Mouse (Mus musculus) hindbrain, embryonic 14.5 days (tissue): Measurements from ENCODE around the gene 2310039H08Rik. TPM values are rescaled to one million over a fixed set of nuclear protein-coding genes. Genes with fewer than 3 reads are reported as not detected.
"Not testable (repeated sequence)": the region's sequence is repeated elsewhere in the genome, so short reads cannot be mapped to it uniquely, and the experiment has no call there.

Experiments
- ATAC-seq: fragments of 200-750 bp; cut with Nextera tagmentation; 2 replicates; pipeline ENCODE4 v1.8.0; 2017; ENCODE audit warnings: moderate number of reproducible peaks, mild to moderate bottlenecking, moderate TSS enrichment, moderate library complexity; ENCODE audit not compliant: low FRiP score
- DNase-seq: peaks from one replicate; pipeline ENCODE4 v3.0.0-alpha.2; 2015; ENCODE audit warnings: low spot score
- H3K27ac ChIP-seq: fragments of 300-500 bp; sonication (generic); 2 replicates; pipeline ENCODE4 v1.5.1; 2014; ENCODE audit warnings: mild to moderate bottlenecking, moderate library complexity
- H3K27me3 ChIP-seq: fragments of 300-500 bp; sonication (generic); 2 replicates; pipeline ENCODE4 v1.6.1; 2014; ENCODE audit warnings: mild to moderate bottlenecking, low read length, mixed read lengths; ENCODE audit not compliant: control insufficient read depth, insufficient read depth
- H3K36me3 ChIP-seq: fragments of 300-500 bp; sonication (generic); replicated peaks from 2 replicates; pipeline ENCODE4 v1.6.1; 2014; ENCODE audit not compliant: control insufficient read depth, insufficient read depth
- H3K4me1 ChIP-seq: fragments of 300-500 bp; sonication (generic); replicated peaks from 2 replicates; pipeline ENCODE4 v1.6.1; 2014; ENCODE audit warnings: antibody characterized with exemption, low read length, mixed read lengths; ENCODE audit not compliant: control insufficient read depth, insufficient read depth
- H3K4me2 ChIP-seq: fragments of 300-500 bp; sonication (generic); replicated peaks from 2 replicates; pipeline ENCODE4 v1.6.1; 2014; ENCODE audit warnings: mild to moderate bottlenecking, moderate library complexity
- H3K4me3 ChIP-seq: fragments of 300-500 bp; sonication (generic); replicated peaks from 2 replicates; pipeline ENCODE4 v1.5.1; 2014; ENCODE audit warnings: mild to moderate bottlenecking, low read length
- H3K9ac ChIP-seq: fragments of 300-500 bp; sonication (generic); 2 replicates; pipeline ENCODE4 v1.6.1; 2014
- H3K9me3 ChIP-seq: fragments of 300-500 bp; sonication (generic); 2 replicates; pipeline ENCODE4 v1.6.1; 2016; ENCODE audit warnings: low read length; ENCODE audit not compliant: control insufficient read depth
- WGBS: fragments of 180-500 bp; shearing (Covaris S2); extraction: QIAGEN DNeasy Blood & Tissue Kit; methylation state at CpG from one replicate; pipeline ENCODE4 v1.1.7; 2014; 5-methylcytosine and 5-hydroxymethylcytosine counted together
- polyA plus RNA-seq: library from polyadenylated mRNA; unstranded; fragments of >200 nt; fragmentation: Nextera tagmentation; extraction: Ambion mirVana; gene quantifications from 2 replicates; pipeline ENCODE4 v1.2.1, GENCODE M21; 2014

2310039H08Rik gene
- polyA plus RNA-seq, 1 experiment from 2014 or later, result 68.5 TPM

DNA sequence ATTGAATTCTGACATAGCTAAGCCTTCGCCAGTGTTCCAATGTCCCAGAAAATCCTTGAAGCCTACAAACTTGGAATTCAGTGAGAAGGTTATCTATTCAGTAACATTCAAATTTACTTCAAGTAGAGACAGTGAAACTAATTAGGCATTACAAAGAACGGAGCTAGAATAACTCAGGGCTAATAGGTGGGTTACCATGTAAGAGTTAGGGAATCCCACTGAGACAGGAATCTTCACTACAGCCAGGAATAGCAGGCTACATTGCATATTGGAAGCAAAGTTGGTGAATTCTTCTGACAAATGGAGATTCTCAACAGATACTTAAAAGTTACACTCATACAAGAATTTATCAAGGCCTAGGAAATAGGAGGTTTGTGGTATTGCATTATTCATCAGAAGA lies 15.5 kb downstream of the 2310039H08Rik start:
- not testable (repeated sequence) for H3K4me1 ChIP-seq, H3K4me2 ChIP-seq, H3K9ac ChIP-seq, H3K4me3 ChIP-seq, H3K9me3 ChIP-seq, H3K27me3 ChIP-seq, H3K27ac ChIP-seq, H3K36me3 ChIP-seq, DNase-seq, ATAC-seq
- WGBS, result 53% methylated on average over 2 of the region's 2 CpGs

DNA sequence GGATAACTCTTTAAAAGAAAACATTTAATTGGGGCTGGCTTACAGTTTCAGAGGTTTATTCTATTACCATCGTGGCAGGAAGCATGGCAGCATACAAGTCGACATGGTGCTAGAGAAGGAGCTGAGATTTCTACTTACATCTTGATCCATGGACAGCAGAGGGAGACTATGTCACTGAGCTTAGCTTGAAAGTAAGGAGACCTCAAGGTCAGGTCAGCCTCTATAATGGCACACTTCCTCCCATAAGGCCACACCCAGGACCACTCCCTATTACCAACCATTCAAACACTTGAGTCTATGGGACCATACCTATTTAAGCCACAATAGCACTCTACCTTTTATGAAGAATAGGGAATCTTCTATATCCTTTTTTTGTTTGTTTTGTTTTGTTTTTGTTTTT lies 20.5 kb downstream of the 2310039H08Rik start:
- WGBS, result 92% methylated on average over 2 of the region's 2 CpGs

GRCm38 (mm10) chr17:46796743-46797142 lies 24.3 kb downstream of the 2310039H08Rik start:
- Histone ChIP-seq H3K4me1 (no peaks in the 10 kb centered on the region), H3K27ac (no peak overlapping the region), H3K4me2 (no peak overlapping the region), H3K9me3 (no peaks in the 10 kb centered on the region), H3K4me3 (no peak overlapping the region), H3K36me3 (peaks cover 36% of the 10 kb centered on the region), H3K27me3 (no peaks in the 10 kb centered on the region), H3K9ac (no peak overlapping the region)
- WGBS, result 91% methylated on average over 4 of the region's 4 CpGs
- DNase-seq, result no peak
- no peak for ATAC-seq

More for the DNA sequence above, 20.5 kb downstream of the 2310039H08Rik start:
- ATAC-seq, result no peak
- Histone ChIP-seq H3K27ac (no peak overlapping the region), H3K4me3 (no peak overlapping the region), H3K27me3 (no peaks in the 10 kb centered on the region), H3K36me3 (no peaks in the 10 kb centered on the region), H3K4me2 (no peak overlapping the region), H3K4me1 (no peaks in the 10 kb centered on the region), H3K9ac (no peak overlapping the region), H3K9me3 (no peaks in the 10 kb centered on the region)
- DNase-seq, result no peak

- H3K4me1 ChIP-seq, result no peaks in the 10 kb centered on the region
- DNase-seq (no peak), ATAC-seq (no peak)
- H3K27me3 ChIP-seq, result no peaks in the 10 kb centered on the region
- H3K9ac ChIP-seq, result no peak overlapping the region
- H3K4me2 ChIP-seq, result no peak overlapping the region
- no peaks in the 10 kb centered on the region for H3K9me3 ChIP-seq
- peaks cover 41% of the 10 kb centered on the region for H3K36me3 ChIP-seq
- no peak overlapping the region for H3K4me3 ChIP-seq
- 38% methylated on average over 8 of the region's 8 CpGs for WGBS
- H3K27ac ChIP-seq, result no peak overlapping the region
Observed at GRCm38 (mm10) chr17:46797386-46797785, 25.0 kb downstream of the 2310039H08Rik start.

GRCm38 (mm10) chr17:46799680-46800079 lies 27.2 kb downstream of the 2310039H08Rik start:
- no peak for DNase-seq
- Histone ChIP-seq H3K27ac (no peak overlapping the region), H3K9ac (no peak overlapping the region), H3K27me3 (no peaks in the 10 kb centered on the region), H3K4me3 (no peak overlapping the region), H3K36me3 (peaks cover 60% of the 10 kb centered on the region), H3K4me2 (no peak overlapping the region), H3K4me1 (no peaks in the 10 kb centered on the region), H3K9me3 (no peaks in the 10 kb centered on the region)
- 78% methylated on average over 10 of the region's 10 CpGs for WGBS
- no peak for ATAC-seq

DNA sequence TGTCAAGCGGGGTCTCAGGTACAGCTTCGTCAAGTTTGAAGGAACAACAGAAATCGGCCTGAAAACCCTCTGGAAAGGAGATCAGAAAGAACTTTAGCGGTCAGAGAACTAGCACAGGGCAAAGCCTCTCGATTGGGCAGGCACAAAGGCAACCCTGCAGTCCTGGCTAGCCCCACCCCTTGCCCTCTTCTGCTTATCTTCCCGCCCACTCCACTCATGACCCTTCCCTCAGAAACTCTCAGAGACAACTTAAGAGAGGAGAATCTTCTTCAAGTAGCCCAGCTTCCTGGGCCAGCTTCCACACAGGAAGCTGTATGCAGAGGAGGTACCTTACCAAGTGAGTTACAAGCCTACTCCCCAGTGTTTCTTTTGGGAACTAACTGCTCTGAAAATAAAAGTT lies 29.3 kb downstream of the 2310039H08Rik start:
- no peak overlapping the region for H3K27ac ChIP-seq
- H3K9ac ChIP-seq, result no peak overlapping the region
- no peak for DNase-seq
- H3K36me3 ChIP-seq, result peaks cover 80% of the 10 kb centered on the region
- H3K4me2 ChIP-seq, result no peak overlapping the region
- 89% methylated on average over 6 of the region's 6 CpGs for WGBS
- no peak overlapping the region for H3K4me3 ChIP-seq
- H3K9me3 ChIP-seq, result no peaks in the 10 kb centered on the region
- no peaks in the 10 kb centered on the region for H3K27me3 ChIP-seq
- H3K4me1 ChIP-seq, result no peaks in the 10 kb centered on the region
- ATAC-seq, result no peak

- Histone ChIP-seq H3K27me3 (no peaks in the 10 kb centered on the region), H3K36me3 (peaks cover 95% of the 10 kb centered on the region), H3K27ac (no peak overlapping the region), H3K4me1 (no peaks in the 10 kb centered on the region), H3K4me2 (no peak overlapping the region), H3K4me3 (no peak overlapping the region), H3K9ac (no peak overlapping the region), H3K9me3 (no peaks in the 10 kb centered on the region)
- WGBS, result 90% methylated on average over 10 of the region's 10 CpGs
- DNase-seq (no peak), ATAC-seq (no peak)
Observed at GRCm38 (mm10) chr17:46808376-46808775, 35.9 kb downstream of the 2310039H08Rik start.

GRCm38 (mm10) chr17:46809131-46809830 lies 36.8 kb downstream of the 2310039H08Rik start:
- Histone ChIP-seq H3K36me3 (peaks cover 96% of the 10 kb centered on the region), H3K9ac (no peak overlapping the region), H3K4me3 (no peak overlapping the region), H3K9me3 (no peaks in the 10 kb centered on the region), H3K27ac (no peak overlapping the region), H3K27me3 (no peaks in the 10 kb centered on the region), H3K4me2 (no peak overlapping the region), H3K4me1 (no peaks in the 10 kb centered on the region)
- DNase-seq (no peak), ATAC-seq (no peak)
- WGBS, result 89% methylated on average over 6 of the region's 6 CpGs

DNA sequence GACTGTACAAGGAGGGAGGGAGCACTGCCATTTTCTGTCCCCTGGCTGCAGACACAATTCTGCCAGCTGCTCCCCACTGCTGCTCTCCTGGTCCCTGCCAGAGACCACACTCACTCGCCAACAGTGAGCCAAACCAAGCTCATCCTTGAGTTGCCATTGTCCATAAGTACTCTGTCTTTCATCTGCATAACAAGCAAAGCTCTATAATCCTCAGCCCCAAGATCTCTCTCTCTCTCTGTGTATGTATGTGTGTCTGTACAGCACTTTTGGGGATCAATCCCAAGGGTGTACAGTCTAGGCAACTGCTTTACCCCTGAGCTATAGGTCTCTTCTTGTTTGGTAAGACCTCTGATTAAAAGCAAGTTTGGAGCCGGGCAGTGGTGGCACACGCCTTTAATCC lies 38.2 kb downstream of the 2310039H08Rik start:
- no peak for DNase-seq
- no peak overlapping the region for H3K4me3 ChIP-seq
- H3K4me1 ChIP-seq, result no peaks in the 10 kb centered on the region
- ATAC-seq, result no peak
- H3K4me2 ChIP-seq, result no peak overlapping the region
- no peaks in the 10 kb centered on the region for H3K9me3 ChIP-seq
- H3K9ac ChIP-seq, result no peak overlapping the region
- WGBS, result 92% methylated on average over 3 of the region's 3 CpGs
- no peaks in the 10 kb centered on the region for H3K27me3 ChIP-seq
- peaks cover 84% of the 10 kb centered on the region for H3K36me3 ChIP-seq
- no peak overlapping the region for H3K27ac ChIP-seq

DNA sequence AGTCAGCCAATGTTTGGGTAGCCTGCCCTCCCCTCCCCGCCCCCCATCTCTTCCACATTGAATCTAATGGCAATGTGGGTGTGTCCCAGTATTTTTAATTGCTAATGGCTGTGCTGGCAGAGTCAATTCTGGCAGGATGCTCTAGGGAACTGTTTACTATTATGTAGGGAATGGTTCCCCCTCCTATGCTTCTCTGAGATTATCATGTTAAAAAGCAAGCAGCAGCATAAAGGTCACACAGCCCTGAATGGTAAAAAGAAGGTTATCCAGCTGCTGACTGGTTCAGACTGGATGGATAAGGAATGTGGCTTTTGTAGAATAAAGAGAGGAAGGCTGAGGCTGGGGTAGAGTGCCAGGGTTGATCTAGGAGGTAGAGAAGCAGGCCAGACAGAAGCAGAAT lies 40.0 kb downstream of the 2310039H08Rik start:
- WGBS, result 73% methylated on average over 1 of the region's 1 CpGs
- H3K27me3 ChIP-seq, result no peaks in the 10 kb centered on the region
- H3K4me1 ChIP-seq, result no peaks in the 10 kb centered on the region
- DNase-seq (no peak), ATAC-seq (no peak)
- no peak overlapping the region for H3K9ac ChIP-seq
- no peak overlapping the region for H3K27ac ChIP-seq
- H3K4me3 ChIP-seq, result no peak overlapping the region
- H3K4me2 ChIP-seq, result no peak overlapping the region
- peaks cover 67% of the 10 kb centered on the region for H3K36me3 ChIP-seq
- no peaks in the 10 kb centered on the region for H3K9me3 ChIP-seq
